Mouse (Mus musculus) ovary, adult 10 weeks (tissue): ENCODE data around the gene Ppp3r2. TPM values are rescaled to one million over a fixed set of nuclear protein-coding genes. Genes with fewer than 3 reads are reported as not detected.

ENCODE experiments used
- polyA plus RNA-seq: library from polyadenylated mRNA; stranded (reverse); fragments of 350-450 nt; fragmentation: Illumina TruSeq; extraction: RNeasy Lipid Tissue Mini Kit (QIAGEN cat#74804); gene quantifications from one replicate; pipeline ENCODE4 v1.2.3, GENCODE M21; 2014

The Ppp3r2 gene
- polyA plus RNA-seq = not detected

GRCm38 (mm10) chr4:49681812-49682211, at the start of gene Ppp3r2:
Gene Ppp3r2 (minus strand): TSS chr4:49682024.

GRCm38 (mm10) chr4:49631319-49632138, 50.3 kb downstream of the Ppp3r2 start, which contains the start of gene Rnf20:
Gene Rnf20 (plus strand): TSS chr4:49632006.

Other genes starting within 250 kb of the Ppp3r2 start
- not detected for gene Acnat1, start 208.1 kb downstream of the Ppp3r2 start, polyA plus RNA-seq
- gene Baat, start 175.5 kb downstream of the Ppp3r2 start, polyA plus RNA-seq = not detected
- 100 TPM for gene Mrpl50, start 160.9 kb downstream of the Ppp3r2 start, polyA plus RNA-seq
- 28.8 TPM for gene Zfp189, start 160.8 kb downstream of the Ppp3r2 start, polyA plus RNA-seq
- gene Aldob, start 132.5 kb downstream of the Ppp3r2 start, polyA plus RNA-seq = 0.51 TPM
- gene Tmem246, start 84.1 kb downstream of the Ppp3r2 start, polyA plus RNA-seq = 1.3 TPM
- gene Rnf20, start 50.0 kb downstream of the Ppp3r2 start, polyA plus RNA-seq = 76.1 TPM
- 0.66 TPM for gene Grin3a, start 163.7 kb upstream of the Ppp3r2 start, polyA plus RNA-seq